Mouse (Mus musculus): Measurements from ENCODE around the gene Egfem1.

GRCm38 (mm10) chr3:29184486-29185241 lies 102.8 kb downstream of the Egfem1 start:
- TF ChIP-seq CTCF (IDR thresholded peaks at IDR 0.05; ENCODE audit: low read depth, low read length) (no peak), POLR2A (IDR thresholded peaks at IDR 0.05; ENCODE audit: extremely low read depth, insufficient read depth, low read length) (no peak)

Measured in liver, adult 2 months (tissue).